Mouse (Mus musculus) heart, embryonic 15.5 days (tissue): ENCODE results near the gene Gm9922. TPM values are rescaled to one million over a fixed set of nuclear protein-coding genes. Genes with fewer than 3 reads are reported as not detected.

Experiments
- polyA plus RNA-seq: library from polyadenylated mRNA; unstranded; fragments of >200 nt; fragmentation: Nextera tagmentation; extraction: Ambion mirVana; gene quantifications from 2 replicates; pipeline ENCODE4 v1.2.1, GENCODE M21; 2015

Gm9922 gene
- polyA plus RNA-seq, 1 experiment from 2014 or later, result 4.3 TPM

Other genes starting within 250 kb of the Gm9922 start
- gene Tbc1d4, start 120.6 kb downstream of the Gm9922 start, polyA plus RNA-seq, result 25.5 and 26.2 TPM in 2 replicates
- gene Commd6, start 89.1 kb downstream of the Gm9922 start, polyA plus RNA-seq, result 65.4 and 71.8 TPM in 2 replicates
- gene Uchl3, start 75.8 kb downstream of the Gm9922 start, polyA plus RNA-seq, result 76.9 and 78.9 TPM in 2 replicates
- gene Lmo7, start 143 bp upstream of the Gm9922 start, polyA plus RNA-seq, result 230 and 261 TPM in 2 replicates